Mouse (Mus musculus) embryonic fibroblast, embryonic 13.5 days (primary cell): ENCODE results near the gene Entpd3.

Experiments
- CTCF ChIP-seq: IDR thresholded peaks from 2 replicates; pipeline ENCODE4 v1.5.1; 2011; ENCODE audit warnings: mild to moderate bottlenecking, control low read depth, low read length, moderate library complexity, borderline replicate concordance; ENCODE audit not compliant: insufficient read depth
- POLR2A ChIP-seq: IDR thresholded peaks from 2 replicates; pipeline ENCODE4 v1.6.1; 2011; ENCODE audit warnings: low read depth, mild to moderate bottlenecking, control low read depth, low read length, moderate library complexity

GRCm38 (mm10) chr9:120603956-120604355, 64.3 kb downstream of the Entpd3 start:
- TF ChIP-seq POLR2A: no peak
- TF ChIP-seq CTCF: no peak
